Mouse (Mus musculus): ENCODE measurements around the gene Tex101.
"Not testable (repeated sequence)": the region's sequence is repeated elsewhere in the genome, so short reads cannot be mapped to it uniquely, and the experiment has no call there.

DNA sequence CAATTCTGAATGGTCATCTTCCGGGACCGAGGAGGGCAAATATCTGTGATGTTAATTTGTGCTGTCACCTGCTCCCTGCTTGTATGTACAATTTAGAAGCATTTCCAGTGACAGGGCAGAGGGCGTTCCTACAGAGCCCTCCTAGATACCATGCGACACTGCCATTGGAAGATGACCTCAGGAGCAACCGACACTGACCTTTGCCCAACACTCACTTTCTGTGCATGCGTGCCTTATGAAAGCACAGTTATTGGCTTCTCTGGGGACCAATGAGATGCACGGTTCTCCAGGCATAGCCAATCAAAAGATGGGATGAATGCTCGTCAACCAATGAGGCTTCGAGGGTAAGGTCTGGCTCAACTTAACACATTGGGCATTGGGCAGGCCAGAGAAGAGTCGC is 11.0 kb upstream of the Tex101 start:
- not testable (repeated sequence) for TF ChIP-seq POLR2A (IDR thresholded peaks at IDR 0.05; ENCODE audit: low read depth, low read length); ZNF384 (IDR thresholded peaks at IDR 0.05; ENCODE audit: low read depth, low read length); MXI1 (IDR thresholded peaks at IDR 0.05; ENCODE audit: low read depth, low read length); EP300 (IDR thresholded peaks at IDR 0.05; ENCODE audit: low read length); CTCF (conservative IDR thresholded peaks at IDR 0.05 in 1 of 2, IDR thresholded peaks at IDR 0.05 in 1 of 2; ENCODE audit: low read depth in 2 of 2, low read length in 2 of 2); JUN (IDR thresholded peaks at IDR 0.05; ENCODE audit: insufficient read depth, low read depth, low read length); GABPA (IDR thresholded peaks at IDR 0.05; ENCODE audit: insufficient replicate concordance, low read depth, low read length); SMC3 (IDR thresholded peaks at IDR 0.05; ENCODE audit: low read depth, low read length); RCOR1 (conservative IDR thresholded peaks at IDR 0.05; ENCODE audit: low read depth, low read length); JUND (conservative IDR thresholded peaks at IDR 0.05; ENCODE audit: low read depth, low read length); TCF12 (IDR thresholded peaks at IDR 0.05; ENCODE audit: low read depth, low read length); MYC (IDR thresholded peaks at IDR 0.05; ENCODE audit: low read depth, low read length); UBTF (IDR thresholded peaks at IDR 0.05; ENCODE audit: low read depth, low read length); SIN3A (IDR thresholded peaks at IDR 0.05; ENCODE audit: low read length)
